Mouse (Mus musculus) kidney, postnatal 36 days (tissue): ENCODE measurements around the gene 3110082I17Rik.
A peak's percentile ranks its signal among the peaks of the same experiment; 100 is the strongest.

ENCODE experiments used
- DNase-seq, 2 experiments: peaks; one replicate each; pipeline ENCODE4 v3.0.0; 2021 to 2022; ENCODE audit warnings: mixed read lengths in 2 of 2

The 3110082I17Rik gene

GRCm38 (mm10) chr5:139374841-139375240, 85.5 kb downstream of the 3110082I17Rik start:
- no peak for DNase-seq

GRCm38 (mm10) chr5:139373889-139374444, 86.4 kb downstream of the 3110082I17Rik start:
- peak; percentile 67 to 68 for DNase-seq

GRCm38 (mm10) chr5:139373126-139373525, 87.2 kb downstream of the 3110082I17Rik start:
- DNase-seq = peak in 1 of 2 experiments; percentile 55

- DNase-seq = peak; percentile 95 to 97
These were observed 88.5 kb downstream of the 3110082I17Rik start for GRCm38 (mm10) chr5:139371631-139372401.

GRCm38 (mm10) chr5:139371118-139371517, 89.2 kb downstream of the 3110082I17Rik start:
- DNase-seq = no peak

GRCm38 (mm10) chr5:139370336-139370735, 90.0 kb downstream of the 3110082I17Rik start:
- no peak for DNase-seq

- peak; percentile 83 to 89 for DNase-seq
These were observed 91.5 kb downstream of the 3110082I17Rik start for GRCm38 (mm10) chr5:139368638-139369320.

GRCm38 (mm10) chr5:139367884-139368458, 92.4 kb downstream of the 3110082I17Rik start:
- DNase-seq = no peak

- no peak for DNase-seq
These were observed 93.8 kb downstream of the 3110082I17Rik start for GRCm38 (mm10) chr5:139366484-139366883.

GRCm38 (mm10) chr5:139365827-139366226, 94.5 kb downstream of the 3110082I17Rik start:
- peak in 1 of 2 experiments; percentile 27 for DNase-seq

- peak in 1 of 2 experiments; percentile 66 for DNase-seq
These were observed 95.3 kb downstream of the 3110082I17Rik start for GRCm38 (mm10) chr5:139364911-139365571.

GRCm38 (mm10) chr5:139364260-139364910, 95.9 kb downstream of the 3110082I17Rik start:
- DNase-seq = peak; percentile 91 to 97

GRCm38 (mm10) chr5:139363858-139364257, 96.5 kb downstream of the 3110082I17Rik start:
- peak in 1 of 2 experiments; percentile 14 for DNase-seq

GRCm38 (mm10) chr5:139359244-139359643, 101.1 kb downstream of the 3110082I17Rik start:
- DNase-seq = no peak

- DNase-seq = peak; percentile 72 to 81
These were observed 101.7 kb downstream of the 3110082I17Rik start for GRCm38 (mm10) chr5:139358653-139359052.

GRCm38 (mm10) chr5:139355235-139355772, 105.0 kb downstream of the 3110082I17Rik start:
- DNase-seq = peak; percentile 89 to 96

- DNase-seq = no peak
These were observed 106.4 kb downstream of the 3110082I17Rik start for GRCm38 (mm10) chr5:139353946-139354345.

GRCm38 (mm10) chr5:139353496-139353895, 106.8 kb downstream of the 3110082I17Rik start:
- peak in 1 of 2 experiments; percentile 57 for DNase-seq

- DNase-seq = no peak
These were observed 108.0 kb downstream of the 3110082I17Rik start, which contains the start of gene Cyp2w1 for GRCm38 (mm10) chr5:139352317-139352716. Cyp2w1 (plus strand) TSS chr5:139352617.

- no peak for DNase-seq
These were observed 108.7 kb downstream of the 3110082I17Rik start for GRCm38 (mm10) chr5:139351628-139352027.

GRCm38 (mm10) chr5:139351134-139351533, 109.2 kb downstream of the 3110082I17Rik start, which contains the start of gene Cox19:
Cox19 (minus strand) TSS chr5:139351418.
- DNase-seq = no peak
